Mouse (Mus musculus): ENCODE measurements around the gene Zfp618. TPM values are rescaled to one million over a fixed set of nuclear protein-coding genes. Genes with fewer than 3 reads are reported as not detected.

The Zfp618 gene
- total RNA-seq (2015) (0.02 and 0.05 TPM in 2 replicates), total RNA-seq (2017) (not detected in 2 replicates)

DNA sequence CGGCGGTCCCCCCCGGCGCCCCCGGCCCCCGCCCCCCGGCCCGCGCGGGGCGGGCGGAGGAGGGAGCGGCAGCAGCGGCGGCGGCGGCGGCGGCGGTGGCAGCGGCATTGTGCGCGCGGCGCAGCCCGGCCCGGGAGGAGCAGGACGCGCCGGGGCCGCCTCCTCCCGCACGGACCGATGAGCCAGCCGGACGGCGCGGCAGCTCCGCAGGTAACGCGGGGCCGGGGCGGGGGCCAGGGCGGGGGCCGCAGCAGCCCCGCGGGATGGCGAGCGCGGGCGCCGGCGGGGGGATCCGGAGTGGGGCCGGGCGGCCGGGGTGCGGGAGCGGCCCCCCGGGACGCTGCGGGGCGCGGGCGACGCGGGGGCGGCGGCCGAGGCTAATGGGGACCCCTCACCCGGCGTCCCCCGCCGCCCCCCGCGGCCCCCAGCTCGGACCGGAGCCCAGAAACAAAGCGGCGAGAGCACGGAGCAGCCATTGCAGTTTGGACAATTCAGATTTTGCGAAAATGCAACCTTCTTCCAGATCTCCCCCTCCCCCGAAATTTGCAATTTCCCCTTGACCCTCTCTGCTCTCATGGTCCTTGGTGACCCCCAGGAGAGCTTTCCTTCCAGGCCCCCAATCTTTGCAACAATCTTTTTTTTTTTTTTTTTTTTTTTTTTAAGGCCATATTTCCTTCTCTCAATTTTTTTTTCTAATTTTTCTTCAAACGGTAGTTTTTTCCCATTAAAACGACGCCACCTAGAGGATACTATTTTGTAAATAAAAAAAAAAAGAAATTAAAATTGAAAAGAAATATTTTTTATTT lies at the start of gene Zfp618:
Gene Zfp618 (plus strand): TSS at position 77 of the 806 bp plus-strand sequence.
- no peak for ATAC-seq (ENCODE audit: poor library complexity, severe bottlenecking)

DNA sequence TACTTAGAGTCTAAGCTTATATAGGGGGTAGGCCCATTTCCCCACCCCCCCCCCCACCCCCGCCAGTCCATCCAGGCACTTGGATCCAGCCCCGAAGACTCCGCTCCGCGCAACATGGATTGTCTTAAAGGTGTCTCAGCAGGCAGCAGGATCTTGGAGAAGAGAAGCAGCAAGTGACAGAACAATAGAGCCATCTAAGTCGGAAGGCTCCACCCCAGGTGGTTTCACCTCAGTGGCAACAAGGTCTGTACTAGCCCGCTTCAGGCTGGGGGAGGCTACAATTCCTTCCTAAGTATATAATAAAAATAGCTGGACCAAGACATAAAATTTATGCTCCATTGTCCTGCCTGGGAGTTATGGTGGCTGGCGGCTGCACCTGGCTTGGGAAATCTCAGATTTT lies 48.3 kb upstream of the Zfp618 start:
- ATAC-seq (ENCODE audit: poor library complexity, severe bottlenecking): no peak

DNA sequence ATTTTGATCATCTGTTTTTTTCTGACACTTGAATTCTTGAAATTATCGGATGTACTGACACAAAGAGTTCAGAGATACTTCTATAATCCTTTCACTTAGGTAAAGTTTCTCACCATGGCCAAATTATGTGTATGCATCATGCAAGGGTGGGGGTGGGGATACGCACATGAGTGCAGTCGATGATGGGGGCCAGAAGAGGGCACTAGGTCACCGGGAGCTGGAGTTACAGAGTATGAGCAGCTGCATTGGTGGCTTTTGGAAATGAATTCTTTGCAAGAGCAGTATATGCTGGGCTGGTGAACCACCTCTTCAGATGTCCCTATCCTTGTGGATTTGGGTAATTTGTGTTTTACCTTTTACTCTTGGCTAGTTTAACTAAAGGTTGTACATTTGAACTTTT lies 31.6 kb upstream of the Zfp618 start:
- no peak for ATAC-seq (ENCODE audit: poor library complexity, severe bottlenecking)

DNA sequence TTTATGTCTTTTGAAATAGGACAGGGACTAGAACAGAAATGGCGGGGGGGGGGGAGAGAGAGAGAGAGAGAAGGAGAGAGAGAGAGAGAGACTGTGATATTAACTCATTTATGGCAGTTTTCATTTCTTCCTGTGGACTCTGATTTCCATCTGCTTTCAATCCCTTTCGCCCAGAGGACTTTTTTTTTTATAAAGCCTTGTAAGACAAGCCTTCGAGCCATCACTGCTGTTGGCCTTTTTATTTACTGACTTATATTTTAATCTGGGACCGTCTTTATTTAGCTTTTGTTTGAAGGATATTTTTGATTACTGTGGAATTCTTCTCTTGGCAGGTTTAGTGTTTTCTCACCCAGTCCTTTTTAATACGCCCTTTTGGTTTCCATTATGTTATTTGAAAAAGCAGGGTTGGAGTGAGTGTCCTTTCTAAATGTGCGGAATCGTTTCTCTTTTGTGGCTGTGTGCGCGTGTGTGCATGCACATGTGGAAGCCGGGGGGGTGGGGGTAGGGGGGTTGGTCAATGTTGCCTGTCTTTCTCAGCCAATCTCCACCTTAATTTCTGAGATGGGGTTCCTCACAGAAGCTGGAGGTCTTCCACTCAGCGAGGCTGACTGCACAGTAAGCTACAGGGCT lies 29.7 kb upstream of the Zfp618 start:
- no peak for ATAC-seq (ENCODE audit: poor library complexity, severe bottlenecking)

DNA sequence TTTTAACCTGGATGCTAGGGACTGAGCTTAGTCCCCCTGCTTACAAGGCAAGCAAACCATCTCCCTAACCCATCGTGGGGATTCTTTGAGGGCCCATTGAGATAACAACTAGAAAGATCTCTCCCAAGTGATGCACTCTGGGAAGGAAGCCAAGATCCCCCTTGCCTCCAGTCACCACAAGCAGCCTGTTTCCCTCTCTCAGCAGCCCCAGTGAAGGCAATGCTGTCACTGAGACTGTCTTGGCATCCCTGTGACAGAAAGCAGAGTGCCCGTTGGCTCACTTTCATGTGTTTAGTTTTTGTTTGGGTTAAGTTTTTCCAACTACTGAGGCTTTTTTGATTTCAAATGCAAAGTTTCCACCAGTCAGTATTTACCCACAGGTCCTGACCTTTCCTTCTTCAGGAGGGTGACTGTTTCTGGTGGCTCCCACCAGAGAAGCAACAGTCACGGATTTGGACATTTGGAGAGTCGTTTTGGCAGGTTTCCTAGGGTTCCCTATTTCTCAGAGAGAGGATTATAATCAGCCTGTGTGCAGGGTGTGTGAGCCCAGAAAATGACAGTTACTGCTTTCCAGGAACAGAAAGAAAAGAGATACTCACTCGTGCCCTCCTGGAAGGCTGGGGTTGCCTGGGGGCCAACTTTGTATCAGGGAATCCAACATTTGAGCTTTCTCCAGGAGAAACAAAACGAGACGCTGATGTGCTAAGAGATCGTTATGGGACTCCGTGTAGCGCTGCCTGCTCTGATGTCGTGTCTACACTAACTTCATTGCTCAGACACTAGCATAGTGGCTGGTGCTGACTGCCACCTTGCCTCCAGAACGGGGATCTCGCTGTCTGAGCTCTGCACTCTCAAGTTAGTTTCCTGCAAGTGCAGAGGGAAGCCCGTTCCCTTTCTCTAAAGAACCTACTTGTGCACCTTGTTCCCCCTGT lies 23.1 kb upstream of the Zfp618 start:
- ATAC-seq (ENCODE audit: poor library complexity, severe bottlenecking): no peak

DNA sequence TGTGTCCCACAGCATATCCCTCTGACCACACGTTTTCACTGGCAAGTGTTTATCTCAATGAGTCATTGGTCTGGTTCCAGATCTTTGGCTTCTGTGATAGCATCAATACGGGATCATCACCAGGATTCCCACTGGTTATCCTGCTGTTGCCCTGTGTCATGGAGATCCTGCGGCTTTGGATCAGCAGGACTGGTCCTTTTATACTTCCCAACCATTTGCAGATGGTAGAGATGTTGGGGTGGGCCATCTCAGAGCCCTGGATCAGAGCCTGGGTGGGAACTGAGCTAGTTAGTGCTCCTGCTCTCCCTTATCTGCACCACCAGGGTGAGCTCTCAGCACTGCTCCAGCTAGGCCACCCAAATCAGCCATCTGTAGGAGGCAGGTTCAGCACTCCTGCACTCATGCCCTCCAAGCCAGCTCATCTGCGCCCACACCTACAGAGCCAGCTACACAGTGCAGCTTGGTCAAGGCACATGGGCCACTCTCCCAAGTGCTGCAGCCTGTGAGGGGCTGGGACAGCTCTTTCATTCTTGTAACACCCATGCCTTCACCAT lies 21.0 kb upstream of the Zfp618 start:
- no peak for ATAC-seq (ENCODE audit: poor library complexity, severe bottlenecking)

DNA sequence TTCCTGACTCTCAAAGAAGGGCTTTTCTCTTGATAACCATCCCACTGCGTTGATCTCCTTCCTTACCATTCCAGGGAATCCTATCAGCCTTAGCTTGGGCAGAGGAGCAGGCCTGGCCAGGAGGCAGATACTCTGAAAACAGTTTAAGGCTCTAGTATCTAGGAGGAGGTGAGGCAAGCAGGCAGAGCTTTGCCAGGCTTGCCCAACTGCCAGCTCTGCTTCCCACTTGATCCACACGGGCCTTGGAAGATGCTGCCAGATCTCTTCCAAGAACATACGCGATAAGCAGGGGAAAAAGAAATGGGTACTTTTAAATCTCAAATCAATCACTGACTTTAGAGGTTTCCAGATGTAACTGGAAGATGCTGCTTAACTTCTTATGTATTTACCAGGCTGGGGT lies 1.6 kb upstream of the Zfp618 start:
- ATAC-seq (ENCODE audit: poor library complexity, severe bottlenecking): no peak

DNA sequence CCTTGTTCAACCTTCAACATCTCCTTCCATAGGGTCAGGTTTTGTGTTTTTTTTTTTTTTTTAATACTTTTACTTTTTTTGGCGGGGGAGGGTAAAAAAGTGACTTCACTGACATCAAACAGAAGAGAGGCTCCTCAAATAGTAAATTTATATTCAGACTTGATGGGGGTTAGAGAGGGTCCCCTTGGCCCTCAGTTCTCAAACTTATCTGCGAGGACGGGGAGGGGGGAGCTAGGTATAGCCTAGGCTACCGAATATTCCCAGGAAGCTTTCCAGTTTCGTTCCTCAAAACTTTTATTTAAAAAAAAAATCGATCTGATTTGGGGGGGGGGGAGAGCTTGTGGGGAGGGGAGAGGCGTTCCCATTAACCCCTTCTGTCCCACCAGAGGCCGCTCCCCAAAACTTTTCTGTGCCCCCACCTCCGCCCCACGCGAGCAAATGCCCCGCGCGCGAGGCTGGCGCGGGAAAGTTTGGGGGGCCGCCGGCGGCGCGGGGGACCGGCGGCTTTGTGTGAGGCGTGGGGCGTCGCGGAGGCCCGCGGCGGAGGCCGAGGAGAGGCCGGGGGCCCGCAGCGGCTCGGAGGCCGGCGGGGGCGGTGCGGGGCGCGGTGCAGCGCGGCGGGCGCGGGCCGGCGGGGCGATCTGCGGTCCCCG lies 403 bp upstream of the Zfp618 start:
- ATAC-seq (ENCODE audit: poor library complexity, severe bottlenecking): no peak

DNA sequence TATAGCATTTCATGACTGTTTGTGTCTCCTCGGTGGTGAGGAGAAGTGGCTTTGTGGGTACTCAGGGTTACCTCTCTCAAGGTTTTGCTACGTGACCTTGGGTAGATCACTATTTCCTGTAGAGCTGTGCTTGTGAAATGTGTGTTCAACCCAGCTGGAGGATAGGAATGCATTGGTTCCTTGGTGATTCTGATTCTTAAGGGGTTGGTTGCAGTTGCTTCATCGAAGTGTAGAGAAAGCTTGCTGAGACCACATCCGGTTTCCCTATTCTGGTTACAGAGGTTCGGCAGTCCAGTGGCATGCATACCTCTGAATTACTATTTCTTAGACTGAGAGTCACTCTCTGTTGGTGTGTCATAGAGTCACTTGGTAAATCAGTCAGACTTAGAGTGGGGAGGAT lies 4.2 kb downstream of the Zfp618 start:
- ATAC-seq (ENCODE audit: poor library complexity, severe bottlenecking): no peak

DNA sequence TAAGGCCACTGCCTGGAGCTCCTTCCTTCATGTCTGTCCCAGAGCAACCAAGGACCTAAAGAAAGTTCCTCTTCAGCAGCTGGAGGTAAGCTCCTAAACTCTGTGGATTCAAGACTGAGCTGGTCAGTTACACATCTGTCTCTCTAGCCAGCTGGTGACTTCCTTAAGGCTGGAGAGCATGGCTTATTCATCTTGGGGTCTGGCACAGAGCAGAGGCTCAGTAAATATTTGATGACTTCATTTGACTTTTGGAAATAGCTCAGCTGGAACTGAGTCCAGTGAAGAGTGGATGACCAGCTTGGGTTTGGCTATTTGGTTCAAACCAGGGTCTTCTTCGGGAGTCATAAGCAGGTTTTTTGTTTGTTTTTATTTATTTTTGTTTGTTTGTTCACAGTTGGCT lies 6.6 kb downstream of the Zfp618 start:
- no peak for ATAC-seq (ENCODE audit: poor library complexity, severe bottlenecking)

DNA sequence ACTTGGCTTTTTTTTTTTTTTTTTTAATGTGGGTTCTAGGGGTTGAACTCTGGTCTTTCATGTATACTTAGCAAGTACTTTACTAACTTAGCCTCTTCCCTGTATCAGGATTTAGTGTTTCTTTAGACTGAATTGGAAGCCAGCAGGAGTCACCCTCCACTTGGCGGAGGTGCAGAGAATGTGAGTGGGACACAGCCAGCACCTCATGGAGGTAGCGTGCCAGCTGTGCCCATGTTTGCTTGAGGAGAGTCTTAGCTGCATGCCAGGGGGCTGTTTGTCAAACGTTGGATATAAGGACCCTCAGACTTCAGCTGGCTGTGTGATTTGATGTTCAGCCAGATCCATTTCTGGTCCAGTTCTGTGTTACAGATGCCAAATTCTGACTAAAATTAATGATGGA lies 7.7 kb downstream of the Zfp618 start:
- ATAC-seq (ENCODE audit: poor library complexity, severe bottlenecking): no peak

DNA sequence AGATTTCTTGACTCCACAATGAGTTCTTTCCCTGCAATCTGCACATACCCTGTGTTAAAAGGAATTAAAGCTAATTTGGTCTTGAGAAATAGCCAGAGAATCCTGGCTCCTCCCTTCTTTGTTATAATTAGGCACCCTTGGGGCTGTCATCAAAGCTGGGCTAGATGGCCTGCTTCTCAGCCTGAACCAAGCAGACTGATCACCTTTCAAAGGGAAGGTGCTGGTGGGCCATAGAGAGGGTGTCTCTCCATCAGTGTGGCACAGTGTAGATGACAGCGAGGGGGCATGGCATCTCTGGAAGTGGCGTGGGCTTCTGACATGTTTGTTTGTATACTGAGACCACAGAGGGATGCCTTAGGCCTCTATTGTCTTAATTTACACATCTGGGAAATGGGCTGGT lies 9.5 kb downstream of the Zfp618 start:
- ATAC-seq (ENCODE audit: poor library complexity, severe bottlenecking): no peak

DNA sequence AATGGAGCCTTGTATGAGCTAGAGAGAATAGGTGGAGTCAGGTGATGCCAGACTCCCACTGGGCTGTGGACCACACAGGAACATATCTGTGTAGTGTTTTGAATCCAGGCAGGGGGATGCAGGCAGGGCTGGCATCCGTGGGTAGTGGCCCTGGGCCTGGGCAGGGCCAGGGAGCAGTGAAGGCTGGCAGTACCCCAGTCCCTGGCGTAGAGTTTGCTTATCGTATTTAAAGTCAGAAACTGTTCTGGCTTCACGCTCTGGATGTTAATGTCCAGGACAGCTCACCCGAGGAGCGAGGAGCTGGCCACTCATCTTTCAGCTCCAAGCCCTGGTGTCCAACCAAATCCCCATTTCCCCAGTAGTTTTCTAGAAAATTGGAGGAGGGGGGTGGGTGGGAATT lies 10.2 kb downstream of the Zfp618 start:
- no peak for ATAC-seq (ENCODE audit: poor library complexity, severe bottlenecking)

DNA sequence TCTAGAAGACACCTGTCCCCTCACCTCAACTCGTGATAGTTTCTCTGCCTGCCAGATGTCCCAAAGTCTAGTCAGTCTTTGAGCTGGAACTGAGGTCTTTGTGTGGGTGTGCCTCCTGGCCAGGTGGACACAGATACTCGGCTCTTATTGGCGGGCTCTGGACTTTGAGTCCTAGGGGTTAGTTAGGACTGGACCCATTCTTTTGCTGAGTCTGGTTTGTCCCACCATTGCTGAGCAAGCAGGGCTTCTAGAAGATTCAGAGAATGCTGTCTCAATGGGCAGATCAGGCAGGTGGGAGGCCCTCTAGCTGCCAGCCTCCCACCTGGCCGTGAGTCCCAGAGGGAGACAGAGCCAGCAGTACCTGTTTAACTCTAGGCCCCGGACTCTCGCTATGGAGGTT lies 12.1 kb downstream of the Zfp618 start:
- no peak for ATAC-seq (ENCODE audit: poor library complexity, severe bottlenecking)

DNA sequence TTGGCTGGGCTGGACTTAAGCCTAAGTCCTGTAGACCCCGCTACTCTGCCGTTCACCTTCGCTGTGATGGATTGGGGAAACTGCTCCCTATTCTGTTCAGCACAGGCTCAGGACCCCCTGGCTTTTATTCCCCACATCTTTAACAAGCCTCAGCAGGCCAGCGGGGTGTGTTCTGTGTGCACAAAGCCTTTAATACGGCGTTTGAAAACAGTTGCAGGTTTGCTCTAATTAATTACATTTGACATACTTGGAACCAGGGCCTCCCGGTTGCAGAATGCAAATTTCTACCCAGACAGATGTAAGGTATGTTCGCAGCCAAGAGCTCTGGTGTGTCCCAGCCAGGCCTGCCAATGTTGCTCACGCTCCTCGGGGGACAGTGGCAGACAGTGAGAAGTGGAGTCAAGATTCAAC lies 13.1 kb downstream of the Zfp618 start:
- ATAC-seq (ENCODE audit: poor library complexity, severe bottlenecking): no peak

DNA sequence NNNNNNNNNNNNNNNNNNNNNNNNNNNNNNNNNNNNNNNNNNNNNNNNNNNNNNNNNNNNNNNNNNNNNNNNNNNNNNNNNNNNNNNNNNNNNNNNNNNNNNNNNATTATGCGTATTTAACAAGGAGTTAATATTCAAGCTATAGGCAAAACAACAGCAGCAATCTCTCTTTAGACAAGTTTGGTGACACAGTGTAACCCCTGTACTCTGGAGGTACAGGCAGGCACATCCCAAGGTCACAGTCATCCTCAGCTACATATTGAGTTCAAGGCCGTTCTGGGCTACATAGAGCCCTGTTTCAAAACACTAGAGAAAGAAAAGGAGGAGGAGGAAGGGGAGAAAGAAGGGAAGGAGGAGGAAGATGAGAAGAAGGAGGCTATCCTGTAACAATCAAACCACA lies 16.2 kb downstream of the Zfp618 start:
- no peak for ATAC-seq (ENCODE audit: poor library complexity, severe bottlenecking)

DNA sequence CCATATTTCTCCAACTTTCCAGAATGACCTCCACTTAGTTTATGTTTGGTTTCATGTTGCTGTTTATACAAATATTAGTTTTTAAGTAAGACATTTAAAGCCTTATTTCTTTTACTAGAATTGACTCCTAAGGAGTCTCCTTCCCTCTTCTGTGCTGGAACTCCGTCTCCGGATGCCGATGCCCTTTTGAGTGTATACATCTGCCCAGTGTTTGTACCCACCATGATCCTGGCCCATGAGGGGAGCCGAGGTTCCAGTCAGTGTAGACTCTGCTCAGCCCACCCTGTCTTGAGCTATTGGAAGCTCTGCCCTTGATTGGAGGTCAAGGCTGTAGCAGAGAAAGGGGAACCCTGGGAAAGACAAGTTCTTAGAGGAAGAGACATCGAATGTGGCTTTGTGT lies 18.2 kb downstream of the Zfp618 start:
- no peak for ATAC-seq (ENCODE audit: poor library complexity, severe bottlenecking)

DNA sequence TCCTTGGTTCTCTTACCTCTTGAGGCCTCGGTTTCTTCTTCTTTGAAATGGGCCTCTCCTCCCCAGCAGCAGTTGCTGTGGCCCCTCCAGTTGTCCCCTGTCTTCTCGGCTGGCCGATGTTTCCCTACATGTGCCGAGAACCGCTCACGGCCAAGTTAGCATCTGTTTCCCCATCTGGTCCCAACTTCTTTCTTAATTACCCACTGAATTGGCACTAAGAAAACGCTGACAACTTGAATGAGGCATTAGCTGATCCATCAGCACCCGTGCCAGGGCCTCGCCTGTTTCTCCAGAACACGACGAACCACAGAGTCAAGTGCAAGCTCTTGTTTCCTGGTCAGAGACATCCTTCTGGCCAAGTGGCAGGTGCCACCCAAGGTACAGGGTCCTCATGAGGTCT lies 26.0 kb downstream of the Zfp618 start:
- ATAC-seq (ENCODE audit: poor library complexity, severe bottlenecking): no peak

DNA sequence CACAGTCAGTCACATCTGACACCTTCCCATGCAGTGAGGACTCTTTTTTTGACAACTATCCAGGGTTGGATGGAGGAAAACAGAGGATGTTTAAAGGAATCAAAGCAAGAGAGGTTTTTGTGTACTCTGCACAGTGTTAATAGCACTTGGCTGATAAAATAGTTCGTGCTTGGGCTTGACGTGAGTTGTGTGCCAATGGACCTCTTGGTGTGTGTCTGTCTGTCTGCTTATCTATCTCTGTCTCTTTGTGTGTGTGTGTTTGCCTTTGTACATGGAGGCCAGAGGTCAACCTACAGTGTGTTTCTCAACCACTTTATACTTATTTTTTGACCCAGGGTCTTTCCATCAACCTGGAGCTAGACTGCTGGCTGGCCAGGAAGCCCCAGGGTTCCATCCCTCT lies 27.8 kb downstream of the Zfp618 start:
- ATAC-seq (ENCODE audit: poor library complexity, severe bottlenecking): no peak

DNA sequence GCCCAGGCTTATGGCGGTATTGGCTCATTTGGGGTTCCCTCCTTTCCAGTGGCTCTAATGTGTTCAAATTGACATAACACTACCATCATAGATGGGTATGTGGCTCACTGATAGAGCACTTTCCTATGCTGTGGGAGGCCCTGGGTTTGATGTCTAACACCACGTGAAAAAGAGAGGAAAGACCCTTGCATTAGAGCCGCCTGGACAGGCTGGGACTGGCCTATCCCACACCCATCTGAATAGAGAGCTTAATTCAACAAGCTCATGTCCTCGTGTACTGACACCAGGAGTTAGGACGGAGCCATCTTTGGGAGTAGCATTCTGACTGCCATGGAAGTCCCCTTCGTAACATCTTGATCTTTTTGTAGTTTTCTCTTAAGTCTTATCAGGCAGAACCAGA lies 32.2 kb downstream of the Zfp618 start:
- ATAC-seq (ENCODE audit: poor library complexity, severe bottlenecking): no peak

DNA sequence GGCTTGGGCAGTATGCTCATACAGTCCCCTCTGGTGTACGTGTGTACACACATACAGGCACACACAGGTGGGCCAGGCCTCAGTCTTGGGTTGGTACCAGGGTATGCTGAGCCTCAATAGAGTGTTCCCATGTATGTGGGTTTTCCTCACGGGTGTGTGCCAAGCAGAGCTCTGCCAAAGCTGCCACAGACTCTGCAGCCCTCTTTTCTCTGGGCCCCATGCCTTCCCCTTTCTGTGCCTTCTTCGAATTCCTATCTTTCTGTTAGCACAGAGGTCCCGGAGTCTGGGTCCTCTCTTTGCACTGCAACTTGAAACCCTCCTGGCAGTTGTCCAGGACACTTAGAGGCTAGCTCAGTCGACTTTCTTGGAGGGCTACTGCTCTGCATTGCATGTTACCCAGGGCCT lies 33.1 kb downstream of the Zfp618 start:
- ATAC-seq (ENCODE audit: poor library complexity, severe bottlenecking): no peak

Data from megakaryocyte, adult 5-6 weeks (primary cell).